Mouse (Mus musculus) limb, embryonic 12.5 days (tissue): Measurements from ENCODE around the gene Pou3f4. TPM values are rescaled to one million over a fixed set of nuclear protein-coding genes. Genes with fewer than 3 reads are reported as not detected.
"Not testable (repeated sequence)": the region's sequence is repeated elsewhere in the genome, so short reads cannot be mapped to it uniquely, and the experiment has no call there.

Source experiments
- ATAC-seq: fragments of 200-750 bp; cut with Nextera tagmentation; 2 replicates; pipeline ENCODE4 v1.8.0; 2017; ENCODE audit warnings: low read depth, moderate TSS enrichment; ENCODE audit not compliant: insufficient number of reproducible peaks, insufficient read depth, low FRiP score, low TSS enrichment
- H3K27ac ChIP-seq: fragments of 300-500 bp; sonication (generic); 2 replicates; pipeline ENCODE4 v1.5.1; 2016; ENCODE audit warnings: mild to moderate bottlenecking, moderate library complexity
- H3K27me3 ChIP-seq: fragments of 300-500 bp; sonication (generic); 2 replicates; pipeline ENCODE4 v1.6.1; 2016; ENCODE audit warnings: mild to moderate bottlenecking, moderate library complexity
- H3K36me3 ChIP-seq: fragments of 300-500 bp; sonication (generic); 2 replicates; pipeline ENCODE4 v1.6.1; 2016; ENCODE audit warnings: mild to moderate bottlenecking, moderate library complexity
- H3K4me1 ChIP-seq: fragments of 300-500 bp; sonication (generic); replicated peaks from 2 replicates; pipeline ENCODE4 v1.6.1; 2016
- H3K4me2 ChIP-seq: fragments of 300-500 bp; sonication (generic); 2 replicates; pipeline ENCODE4 v1.6.1; 2016; ENCODE audit warnings: mild to moderate bottlenecking, moderate library complexity
- H3K4me3 ChIP-seq: fragments of 300-500 bp; sonication (generic); replicated peaks from 2 replicates; pipeline ENCODE4 v1.5.1; 2016; ENCODE audit warnings: mild to moderate bottlenecking
- H3K9ac ChIP-seq: fragments of 300-500 bp; sonication (generic); replicated peaks from 2 replicates; pipeline ENCODE4 v1.6.1; 2016; ENCODE audit warnings: mild to moderate bottlenecking, moderate library complexity
- H3K9me3 ChIP-seq: fragments of 300-500 bp; sonication (generic); 2 replicates; pipeline ENCODE4 v1.6.1; 2016; ENCODE audit warnings: mild to moderate bottlenecking, moderate library complexity
- WGBS: fragments of 180-500 bp; shearing (Covaris S2); methylation state at CpG from one replicate; pipeline ENCODE4 v1.1.7; 2016; 5-methylcytosine and 5-hydroxymethylcytosine counted together
- polyA plus RNA-seq: library from polyadenylated mRNA; unstranded; fragments of >200 nt; fragmentation: Nextera tagmentation; extraction: Ambion mirVana; gene quantifications from 2 replicates; pipeline ENCODE4 v1.2.1, GENCODE M21; 2016

The Pou3f4 gene
- polyA plus RNA-seq: 0.09 and 0.11 TPM in 2 replicates

GRCm38 (mm10) chrX:110814151-110814571 lies at the start of gene Pou3f4:
Pou3f4 (plus strand) TSS chrX:110814280.
- Histone ChIP-seq H3K9ac (no peak within 1 kb of the TSS), H3K27me3 (peaks cover 49% of the 10 kb centered on the region)

GRCm38 (mm10) chrX:110765939-110766338 lies 48.1 kb upstream of the Pou3f4 start:
- WGBS: 53% methylated on average over 1 of the region's 1 CpGs
- Histone ChIP-seq H3K27ac (no peak overlapping the region), H3K4me1 (no peaks in the 10 kb centered on the region), H3K4me3 (no peak overlapping the region), H3K9ac (no peak overlapping the region), H3K27me3 (no peaks in the 10 kb centered on the region), H3K36me3 (no peaks in the 10 kb centered on the region), H3K4me2 (no peak overlapping the region), H3K9me3 (no peaks in the 10 kb centered on the region)
- no peak for ATAC-seq

More at GRCm38 (mm10) chrX:110814151-110814571, at the start of gene Pou3f4:
- Histone ChIP-seq H3K27ac (no peak within 1 kb of the TSS), H3K4me1 (no peaks in the 10 kb centered on the region), H3K9me3 (no peaks in the 10 kb centered on the region), H3K36me3 (no peaks in the 10 kb centered on the region), H3K4me2 (peak within 1 kb of the TSS; percentile 71), H3K4me3 (peak within 1 kb of the TSS; percentile 43)
- WGBS: 15% methylated on average over 20 of the region's 20 CpGs
- peak; percentile 97 for ATAC-seq

GRCm38 (mm10) chrX:110774807-110775206 lies 39.3 kb upstream of the Pou3f4 start:
- H3K4me1 ChIP-seq, H3K36me3 ChIP-seq, ATAC-seq, H3K27ac ChIP-seq, H3K4me3 ChIP-seq, H3K27me3 ChIP-seq, H3K9ac ChIP-seq, H3K9me3 ChIP-seq, H3K4me2 ChIP-seq: not testable (repeated sequence)

- H3K4me1 ChIP-seq: no peaks in the 10 kb centered on the region
- no peaks in the 10 kb centered on the region for H3K27me3 ChIP-seq
- no peak overlapping the region for H3K4me3 ChIP-seq
- H3K9ac ChIP-seq: no peak overlapping the region
- no peaks in the 10 kb centered on the region for H3K36me3 ChIP-seq
- no peaks in the 10 kb centered on the region for H3K9me3 ChIP-seq
- ATAC-seq: no peak
- WGBS: 31% methylated on average over 2 of the region's 2 CpGs
- no peak overlapping the region for H3K4me2 ChIP-seq
- H3K27ac ChIP-seq: no peak overlapping the region
These were observed 11.6 kb upstream of the Pou3f4 start for GRCm38 (mm10) chrX:110802502-110802901.

GRCm38 (mm10) chrX:110810001-110810578 lies 4.0 kb upstream of the Pou3f4 start:
- no peaks in the 10 kb centered on the region for H3K9me3 ChIP-seq
- H3K36me3 ChIP-seq: no peaks in the 10 kb centered on the region
- H3K27ac ChIP-seq: no peak overlapping the region
- no peaks in the 10 kb centered on the region for H3K4me1 ChIP-seq
- H3K9ac ChIP-seq: no peak overlapping the region
- H3K4me3 ChIP-seq: no peak overlapping the region
- ATAC-seq: no peak
- peaks cover 24% of the 10 kb centered on the region for H3K27me3 ChIP-seq
- 48% methylated on average over 4 of the region's 4 CpGs for WGBS
- H3K4me2 ChIP-seq: no peak overlapping the region

GRCm38 (mm10) chrX:110810753-110811506 lies 3.1 kb upstream of the Pou3f4 start:
- Histone ChIP-seq H3K9ac (no peak overlapping the region), H3K9me3 (no peaks in the 10 kb centered on the region), H3K36me3 (no peaks in the 10 kb centered on the region), H3K27me3 (peaks cover 33% of the 10 kb centered on the region), H3K4me3 (no peak overlapping the region), H3K27ac (no peak overlapping the region), H3K4me1 (no peaks in the 10 kb centered on the region), H3K4me2 (no peak overlapping the region)
- 65% methylated on average over 5 of the region's 5 CpGs for WGBS
- ATAC-seq: no peak

- no peak overlapping the region for H3K4me2 ChIP-seq
- H3K9me3 ChIP-seq: no peaks in the 10 kb centered on the region
- WGBS: 32% methylated on average over 5 of the region's 5 CpGs
- H3K4me1 ChIP-seq: no peaks in the 10 kb centered on the region
- H3K9ac ChIP-seq: no peak overlapping the region
- no peak for ATAC-seq
- no peaks in the 10 kb centered on the region for H3K36me3 ChIP-seq
- H3K4me3 ChIP-seq: no peak overlapping the region
- H3K27me3 ChIP-seq: peaks cover 41% of the 10 kb centered on the region
- no peak overlapping the region for H3K27ac ChIP-seq
These were observed 2.0 kb upstream of the Pou3f4 start for GRCm38 (mm10) chrX:110812071-110812470.

GRCm38 (mm10) chrX:110813401-110813800 lies 679 bp upstream of the Pou3f4 start:
- ATAC-seq: no peak
- no peaks in the 10 kb centered on the region for H3K36me3 ChIP-seq
- H3K4me1 ChIP-seq: no peaks in the 10 kb centered on the region
- H3K9me3 ChIP-seq: no peaks in the 10 kb centered on the region
- H3K4me2 ChIP-seq: no peak overlapping the region
- H3K9ac ChIP-seq: no peak overlapping the region
- peaks cover 48% of the 10 kb centered on the region for H3K27me3 ChIP-seq
- no peak overlapping the region for H3K27ac ChIP-seq
- H3K4me3 ChIP-seq: no peak overlapping the region
- 21% methylated on average over 5 of the region's 5 CpGs for WGBS

- ATAC-seq: peak; percentile 76; the same call in 1 of the 2 replicates
- Histone ChIP-seq H3K4me1 (no peaks in the 10 kb centered on the region), H3K27me3 (peaks cover 49% of the 10 kb centered on the region), H3K4me2 (peak overlapping the region; percentile 71), H3K4me3 (peak overlapping the region; percentile 43), H3K9me3 (no peaks in the 10 kb centered on the region), H3K27ac (no peak overlapping the region), H3K9ac (no peak overlapping the region), H3K36me3 (no peaks in the 10 kb centered on the region)
- WGBS: 16% methylated on average over 52 of the region's 52 CpGs
These were observed 790 bp downstream of the Pou3f4 start for GRCm38 (mm10) chrX:110814592-110815548.

- H3K27me3 ChIP-seq: peaks cover 49% of the 10 kb centered on the region
- WGBS: 16% methylated on average over 18 of the region's 18 CpGs
- no peaks in the 10 kb centered on the region for H3K9me3 ChIP-seq
- no peak for ATAC-seq
- H3K4me3 ChIP-seq: peak overlapping the region; percentile 43
- H3K4me1 ChIP-seq: no peaks in the 10 kb centered on the region
- H3K27ac ChIP-seq: no peak overlapping the region
- H3K4me2 ChIP-seq: peak overlapping the region; percentile 71
- no peaks in the 10 kb centered on the region for H3K36me3 ChIP-seq
- H3K9ac ChIP-seq: no peak overlapping the region
These were observed 1.5 kb downstream of the Pou3f4 start for GRCm38 (mm10) chrX:110815549-110815930.

GRCm38 (mm10) chrX:110816609-110817008 lies 2.5 kb downstream of the Pou3f4 start:
- Histone ChIP-seq H3K27ac (no peak overlapping the region), H3K4me3 (peak overlapping the region; percentile 11; the same call in 1 of the 2 replicates), H3K4me2 (peak overlapping the region; percentile 31), H3K9me3 (no peaks in the 10 kb centered on the region), H3K9ac (no peak overlapping the region), H3K4me1 (no peaks in the 10 kb centered on the region), H3K36me3 (no peaks in the 10 kb centered on the region), H3K27me3 (peaks cover 46% of the 10 kb centered on the region)
- no peak for ATAC-seq
- 10% methylated on average over 16 of the region's 16 CpGs for WGBS
